Mouse (Mus musculus): Measurements from ENCODE around the gene Trank1.

- TF ChIP-seq CTCF (conservative IDR thresholded peaks at IDR 0.05 in 1 of 2, IDR thresholded peaks at IDR 0.05 in 1 of 2; ENCODE audit: low read depth in 2 of 2, low read length in 2 of 2) (no peak), POLR2A (IDR thresholded peaks at IDR 0.05; ENCODE audit: low read depth, low read length) (no peak), JUN (IDR thresholded peaks at IDR 0.05; ENCODE audit: insufficient read depth, low read depth, low read length) (no peak), POLR2AphosphoS2 (IDR thresholded peaks at IDR 0.05; ENCODE audit: low read depth, low read length) (no peak), EP300 (IDR thresholded peaks at IDR 0.05; ENCODE audit: low read length) (no peak), ETS1 (conservative IDR thresholded peaks at IDR 0.05; ENCODE audit: low read depth, low read length) (no peak), ZC3H11A (IDR thresholded peaks at IDR 0.05; ENCODE audit: low read depth, low read length) (no peak), ZKSCAN1 (IDR thresholded peaks at IDR 0.05; ENCODE audit: borderline replicate concordance, low read depth, low read length) (no peak), TBP (conservative IDR thresholded peaks at IDR 0.05; ENCODE audit: low read depth, low read length) (no peak)
Observed at GRCm38 (mm10) chr9:111372079-111372478, 60.5 kb downstream of the Trank1 start.
